Mouse (Mus musculus): ENCODE data around the gene Agpat2. TPM values are rescaled to one million over a fixed set of nuclear protein-coding genes. Genes with fewer than 3 reads are reported as not detected.
A peak's percentile ranks its signal among the peaks of the same experiment; 100 is the strongest.

Gene Agpat2
- polyA plus RNA-seq, 1 experiment: 31.3 TPM

DNA sequence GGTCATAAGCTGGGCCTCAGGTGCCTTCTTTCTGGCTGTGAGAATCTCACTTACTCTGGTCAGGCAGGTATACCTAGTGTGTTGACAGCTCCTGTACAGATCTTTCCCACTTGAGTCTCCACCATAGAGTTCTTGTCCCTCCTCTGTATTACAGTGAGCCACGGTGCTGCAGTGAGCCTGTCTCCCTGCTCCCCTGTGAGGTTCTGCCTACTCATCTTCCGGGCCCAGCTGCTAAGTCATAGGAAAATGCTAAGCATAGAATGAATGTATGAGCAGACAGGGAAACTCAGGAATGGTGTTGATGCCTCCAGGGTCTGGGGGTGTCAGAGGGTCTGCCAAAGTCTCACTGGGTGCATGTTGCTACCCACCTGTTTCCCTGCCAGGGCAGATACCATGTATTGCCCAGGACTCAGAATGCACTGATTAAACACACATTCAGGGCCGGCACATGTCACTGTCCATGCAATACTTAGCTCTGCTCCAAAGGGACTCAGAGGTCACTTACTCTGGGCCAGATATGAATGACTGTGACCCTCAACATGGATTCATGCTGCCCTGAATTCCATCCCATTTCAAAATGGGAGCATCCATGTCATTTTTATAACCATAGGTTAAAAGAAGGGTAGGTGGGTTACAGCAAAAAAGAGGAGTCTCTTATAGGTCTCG, 11.4 kb upstream of the Agpat2 start:
- H3K4me3 ChIP-seq: no peak overlapping the region
- H3K36me3 ChIP-seq (ENCODE audit: control insufficient read depth, insufficient read depth): no peaks in the 10 kb centered on the region
- TF ChIP-seq POLR2A (IDR thresholded peaks at IDR 0.05; ENCODE audit: insufficient read length, low read depth) (no peak), TCF12 (IDR thresholded peaks at IDR 0.05; ENCODE audit: insufficient read depth, poor library complexity, severe bottlenecking) (no peak), REST (IDR thresholded peaks at IDR 0.05; ENCODE audit: insufficient read depth, insufficient read length) (no peak), MYOG (IDR thresholded peaks at IDR 0.05; ENCODE audit: control insufficient read depth in 1 of 3, insufficient read depth in 1 of 3, insufficient read length in 2 of 3, low read depth in 2 of 3) (no peak), TCF3 (IDR thresholded peaks at IDR 0.05; ENCODE audit: insufficient read length, low read depth) (no peak), MAX (IDR thresholded peaks at IDR 0.05; ENCODE audit: low read depth) (no peak), POLR2AphosphoS2 (IDR thresholded peaks at IDR 0.05; ENCODE audit: insufficient read length, low read depth) (no peak), CEBPB (IDR thresholded peaks at IDR 0.05; ENCODE audit: insufficient read depth, poor library complexity, severe bottlenecking) (no peak), USF1 (IDR thresholded peaks at IDR 0.05; ENCODE audit: low read depth) (no peak)
- H3K79me2 ChIP-seq (ENCODE audit: control insufficient read depth, insufficient read depth): no peaks in the 10 kb centered on the region
- no peak overlapping the region for H3ac ChIP-seq (ENCODE audit: control insufficient read depth, insufficient read length)
- H3K4me2 ChIP-seq (ENCODE audit: low read depth): no peak overlapping the region
- peaks cover 10% of the 10 kb centered on the region for H3K27me3 ChIP-seq (ENCODE audit: control insufficient read depth, insufficient read depth, insufficient read length)

DNA sequence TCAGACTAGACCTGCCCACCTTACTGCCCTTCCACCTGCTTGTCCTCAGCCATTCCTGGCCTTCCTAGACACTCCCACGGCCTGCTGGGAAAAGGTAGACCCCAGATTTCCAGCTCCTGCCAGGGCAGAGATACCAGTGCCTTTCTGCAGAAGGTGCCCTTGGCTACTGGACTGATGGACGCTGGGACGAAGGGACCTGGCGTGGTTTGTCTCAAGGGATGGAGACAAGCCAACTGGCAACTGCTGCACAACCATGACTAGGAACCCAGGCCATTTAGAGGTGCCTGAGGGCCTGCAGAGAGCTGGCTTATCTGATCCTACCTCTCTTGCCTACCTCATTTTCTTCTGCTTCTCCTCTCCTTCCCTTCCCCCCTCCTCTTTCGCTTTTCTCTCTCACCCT, 10.7 kb upstream of the Agpat2 start:
- H3K4me2 ChIP-seq (ENCODE audit: low read depth): no peak overlapping the region
- TF ChIP-seq TCF3 (IDR thresholded peaks at IDR 0.05; ENCODE audit: insufficient read length, low read depth) (no peak), MYOD1 (IDR thresholded peaks at IDR 0.05; ENCODE audit: control insufficient read depth in 1 of 3, insufficient read length in 2 of 3, low read depth in 2 of 3) (no peak), MAX (IDR thresholded peaks at IDR 0.05; ENCODE audit: low read depth) (no peak), POLR2A (IDR thresholded peaks at IDR 0.05; ENCODE audit: insufficient read length, low read depth) (no peak), MYOG (IDR thresholded peaks at IDR 0.05; ENCODE audit: control insufficient read depth in 1 of 3, insufficient read depth in 1 of 3, insufficient read length in 2 of 3, low read depth in 2 of 3) (no peak), REST (IDR thresholded peaks at IDR 0.05; ENCODE audit: insufficient read depth, insufficient read length) (no peak), USF1 (IDR thresholded peaks at IDR 0.05; ENCODE audit: low read depth) (no peak), POLR2AphosphoS2 (IDR thresholded peaks at IDR 0.05; ENCODE audit: insufficient read length, low read depth) (no peak), SRF (IDR thresholded peaks at IDR 0.05; ENCODE audit: control insufficient read depth, insufficient read length, low read depth) (no peak)
- no peak overlapping the region for H3K4me3 ChIP-seq
- H3K27me3 ChIP-seq (ENCODE audit: control insufficient read depth, insufficient read depth, insufficient read length): peaks cover 10% of the 10 kb centered on the region
- no peaks in the 10 kb centered on the region for H3K79me2 ChIP-seq (ENCODE audit: control insufficient read depth, insufficient read depth)
- no peaks in the 10 kb centered on the region for H3K36me3 ChIP-seq (ENCODE audit: control insufficient read depth, insufficient read depth)
- H3ac ChIP-seq (ENCODE audit: control insufficient read depth, insufficient read length): no peak overlapping the region

DNA sequence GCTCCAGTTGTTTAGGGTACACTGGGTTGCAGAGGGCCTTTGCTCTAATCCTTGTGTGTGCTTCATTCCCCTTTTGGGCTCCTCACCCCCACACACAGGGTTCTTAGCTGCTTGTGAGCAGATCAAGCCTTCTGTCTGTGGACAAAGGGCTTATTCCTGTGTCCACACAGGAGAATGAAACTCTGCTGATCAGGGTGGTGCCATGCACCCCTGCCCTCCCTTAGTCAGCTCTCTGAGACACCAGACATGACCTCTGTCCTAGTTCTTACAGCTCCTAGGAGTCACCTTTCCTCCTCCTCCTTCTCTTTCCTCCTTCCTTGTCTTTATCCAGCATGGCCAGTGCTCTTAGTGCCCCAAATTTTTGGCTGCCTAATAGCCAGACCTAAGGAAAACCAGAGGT, 7.7 kb upstream of the Agpat2 start:
- H3K4me2 ChIP-seq (ENCODE audit: low read depth): no peak overlapping the region
- no peak overlapping the region for H3K4me3 ChIP-seq
- no peak overlapping the region for H3ac ChIP-seq (ENCODE audit: control insufficient read depth, insufficient read length)
- H3K27me3 ChIP-seq (ENCODE audit: control insufficient read depth, insufficient read depth, insufficient read length): no peaks in the 10 kb centered on the region
- TF ChIP-seq SRF (IDR thresholded peaks at IDR 0.05; ENCODE audit: control insufficient read depth, insufficient read length, low read depth) (no peak), REST (IDR thresholded peaks at IDR 0.05; ENCODE audit: insufficient read depth, insufficient read length) (no peak), MAX (IDR thresholded peaks at IDR 0.05; ENCODE audit: low read depth) (no peak), TCF12 (IDR thresholded peaks at IDR 0.05; ENCODE audit: insufficient read depth, poor library complexity, severe bottlenecking) (no peak), CEBPB (IDR thresholded peaks at IDR 0.05; ENCODE audit: insufficient read depth, poor library complexity, severe bottlenecking) (no peak), USF1 (IDR thresholded peaks at IDR 0.05; ENCODE audit: low read depth) (no peak), TCF3 (IDR thresholded peaks at IDR 0.05; ENCODE audit: insufficient read length, low read depth) (no peak), POLR2AphosphoS2 (IDR thresholded peaks at IDR 0.05; ENCODE audit: insufficient read length, low read depth) (no peak), MYOG (IDR thresholded peaks at IDR 0.05; ENCODE audit: control insufficient read depth in 1 of 3, insufficient read depth in 1 of 3, insufficient read length in 2 of 3, low read depth in 2 of 3) (no peak), MYOD1 (IDR thresholded peaks at IDR 0.05; ENCODE audit: control insufficient read depth in 1 of 3, insufficient read length in 2 of 3, low read depth in 2 of 3) (no peak), E2F4 (IDR thresholded peaks at IDR 0.05; ENCODE audit: insufficient read depth) (no peak), POLR2A (IDR thresholded peaks at IDR 0.05; ENCODE audit: insufficient read length, low read depth) (no peak)
- no peaks in the 10 kb centered on the region for H3K36me3 ChIP-seq (ENCODE audit: control insufficient read depth, insufficient read depth)
- no peaks in the 10 kb centered on the region for H3K79me2 ChIP-seq (ENCODE audit: control insufficient read depth, insufficient read depth)

DNA sequence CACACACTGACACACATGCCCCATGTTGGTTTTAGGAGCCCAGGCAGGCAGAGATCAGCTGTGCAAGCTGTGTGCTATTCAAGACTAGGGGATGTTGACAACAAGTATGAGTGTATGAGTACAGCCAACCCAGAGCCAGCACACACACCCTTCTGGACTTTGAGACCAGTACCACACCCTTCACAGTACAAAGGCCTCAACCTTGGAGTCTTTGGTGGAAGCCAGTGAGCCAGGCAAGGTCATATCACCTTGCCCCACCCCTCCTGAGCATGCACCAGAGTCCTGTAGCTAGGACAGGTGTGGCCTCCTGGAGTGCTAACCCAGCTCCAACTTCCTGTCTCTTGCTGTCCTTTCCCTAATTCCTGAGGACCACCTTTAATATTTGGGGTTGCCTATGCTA, 6.8 kb upstream of the Agpat2 start:
- H3K36me3 ChIP-seq (ENCODE audit: control insufficient read depth, insufficient read depth): no peaks in the 10 kb centered on the region
- TF ChIP-seq REST (IDR thresholded peaks at IDR 0.05; ENCODE audit: insufficient read depth, insufficient read length): no peak
- TF ChIP-seq MYOG (IDR thresholded peaks at IDR 0.05; ENCODE audit: control insufficient read depth in 1 of 3, insufficient read depth in 1 of 3, insufficient read length in 2 of 3, low read depth in 2 of 3): peak in 1 of 3 experiments; percentile 2
- TF ChIP-seq MAX (IDR thresholded peaks at IDR 0.05; ENCODE audit: low read depth): no peak
- no peak for TF ChIP-seq SRF (IDR thresholded peaks at IDR 0.05; ENCODE audit: control insufficient read depth, insufficient read length, low read depth)
- TF ChIP-seq POLR2AphosphoS2 (IDR thresholded peaks at IDR 0.05; ENCODE audit: insufficient read length, low read depth): no peak
- no peak overlapping the region for H3K4me3 ChIP-seq
- H3K4me2 ChIP-seq (ENCODE audit: low read depth): no peak overlapping the region
- no peaks in the 10 kb centered on the region for H3K79me2 ChIP-seq (ENCODE audit: control insufficient read depth, insufficient read depth)
- H3ac ChIP-seq (ENCODE audit: control insufficient read depth, insufficient read length): no peak overlapping the region
- no peaks in the 10 kb centered on the region for H3K27me3 ChIP-seq (ENCODE audit: control insufficient read depth, insufficient read depth, insufficient read length)

DNA sequence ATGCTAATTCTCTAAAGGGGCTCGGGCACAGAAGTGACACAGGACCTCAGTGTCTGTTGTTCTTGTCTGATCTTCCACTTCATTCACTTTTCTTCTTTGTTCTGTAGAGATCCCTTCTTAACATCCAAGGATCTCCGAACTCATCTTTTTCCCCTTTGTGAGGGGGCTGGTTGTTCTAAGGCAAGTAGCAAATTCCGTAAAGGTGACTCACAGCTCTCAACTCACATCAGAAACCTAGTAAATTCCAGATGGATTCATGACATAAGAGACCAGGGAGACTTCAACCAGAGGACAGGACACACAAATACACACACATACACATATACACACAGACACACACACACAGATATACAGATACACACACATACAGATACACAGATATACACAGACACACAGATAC, 6.3 kb upstream of the Agpat2 start:
- Histone ChIP-seq H3K4me2 (ENCODE audit: low read depth) (no peak overlapping the region), H3K79me2 (ENCODE audit: control insufficient read depth, insufficient read depth) (no peaks in the 10 kb centered on the region), H3ac (ENCODE audit: control insufficient read depth, insufficient read length) (no peak overlapping the region), H3K4me3 (no peak overlapping the region), H3K36me3 (ENCODE audit: control insufficient read depth, insufficient read depth) (no peaks in the 10 kb centered on the region), H3K27me3 (ENCODE audit: control insufficient read depth, insufficient read depth, insufficient read length) (no peaks in the 10 kb centered on the region)
- TF ChIP-seq E2F4 (IDR thresholded peaks at IDR 0.05; ENCODE audit: insufficient read depth): no peak
- no peak for TF ChIP-seq MYOG (IDR thresholded peaks at IDR 0.05; ENCODE audit: control insufficient read depth in 1 of 3, insufficient read depth in 1 of 3, insufficient read length in 2 of 3, low read depth in 2 of 3)
- no peak for TF ChIP-seq REST (IDR thresholded peaks at IDR 0.05; ENCODE audit: insufficient read depth, insufficient read length)
- no peak for TF ChIP-seq POLR2AphosphoS2 (IDR thresholded peaks at IDR 0.05; ENCODE audit: insufficient read length, low read depth)
